Mouse (Mus musculus) kidney, adult 2 months (tissue): Measurements from ENCODE around the gene Plxnb1. TPM values are rescaled to one million over a fixed set of nuclear protein-coding genes. Genes with fewer than 3 reads are reported as not detected.
"Not testable (repeated sequence)": the region's sequence is repeated elsewhere in the genome, so short reads cannot be mapped to it uniquely, and the experiment has no call there.

Experiments used
- DNase-seq: peaks from one replicate; pipeline ENCODE4 v3.0.0; 2021
- H3K27ac ChIP-seq: fragments of 200-500 bp; 2 replicates; pipeline ENCODE4 v1.5.1; 2012; ENCODE audit warnings: low read depth, low read length, control low read depth, inconsistent platforms; ENCODE audit not compliant: insufficient read depth
- H3K27me3 ChIP-seq: fragments of 200-500 bp; replicated peaks from 2 replicates; pipeline ENCODE4 v1.6.1; 2012; ENCODE audit warnings: mild to moderate bottlenecking, moderate library complexity, low read length, inconsistent platforms; ENCODE audit not compliant: control insufficient read depth, insufficient read depth
- H3K36me3 ChIP-seq: fragments of 200-500 bp; 2 replicates; pipeline ENCODE4 v1.6.1; 2012; ENCODE audit warnings: mild to moderate bottlenecking, moderate library complexity, low read length, inconsistent platforms; ENCODE audit not compliant: control insufficient read depth, insufficient read depth
- H3K4me1 ChIP-seq: fragments of 200-500 bp; 2 replicates; pipeline ENCODE4 v1.6.1; 2011; ENCODE audit warnings: low read length; ENCODE audit not compliant: control insufficient read depth, insufficient read depth
- H3K4me3 ChIP-seq: fragments of 200-500 bp; 2 replicates; pipeline ENCODE4 v1.5.1; 2011; ENCODE audit warnings: mild to moderate bottlenecking, low read depth, low read length, control low read depth; ENCODE audit not compliant: insufficient read depth
- CTCF ChIP-seq: fragments of 200-500 bp; conservative IDR thresholded peaks from 2 replicates; pipeline ENCODE4 v1.5.1; 2011; ENCODE audit warnings: low read depth, mild to moderate bottlenecking, control low read depth, low read length, moderate library complexity, mixed read lengths; ENCODE audit not compliant: insufficient read depth, insufficient read length
- POLR2A ChIP-seq: fragments of 200-500 bp; IDR thresholded peaks from one replicate; pipeline ENCODE4 v1.6.1; 2011; ENCODE audit warnings: low read depth, low read length, control low read depth
- WGBS: fragments of 180-500 bp; shearing (Covaris S2); methylation state at CpG from one replicate; pipeline ENCODE4 v1.1.7; 2018; 5-methylcytosine and 5-hydroxymethylcytosine counted together
- polyA plus RNA-seq: library from polyadenylated mRNA; depleted of rRNA; stranded (reverse); fragments of >200 nt; gene quantifications from 2 replicates; pipeline ENCODE4 v1.2.3, GENCODE M21; 2012; rRNA removed

Plxnb1 gene
- polyA plus RNA-seq, 1 experiment, result 16.7 TPM

GRCm38 (mm10) chr9:109128211-109128610 lies 33.0 kb downstream of the Plxnb1 start:
- no peak overlapping the region for H3K27ac ChIP-seq
- no peaks in the 10 kb centered on the region for H3K27me3 ChIP-seq
- no peaks in the 10 kb centered on the region for H3K36me3 ChIP-seq
- 56% methylated on average over 3 of the region's 3 CpGs for WGBS
- peak; percentile 35 for DNase-seq
- H3K4me3 ChIP-seq, result no peak overlapping the region
- TF ChIP-seq POLR2A (no peak), CTCF (0 out of 2 replicates have a peak, but pooled peaks have one; percentile 32)
- H3K4me1 ChIP-seq, result peaks cover 2% of the 10 kb centered on the region; the same call in 1 of the 2 replicates

GRCm38 (mm10) chr9:109130076-109130475 lies 34.9 kb downstream of the Plxnb1 start:
- Histone ChIP-seq H3K4me1 (peaks cover 2% of the 10 kb centered on the region; the same call in 1 of the 2 replicates), H3K27me3 (no peaks in the 10 kb centered on the region), H3K27ac (no peak overlapping the region), H3K4me3 (no peak overlapping the region), H3K36me3 (no peaks in the 10 kb centered on the region)
- 50% methylated on average over 5 of the region's 5 CpGs for WGBS
- no peak for TF ChIP-seq POLR2A
- TF ChIP-seq CTCF, result no peak
- DNase-seq, result no peak

- not testable (repeated sequence) for DNase-seq, H3K27me3 ChIP-seq, H3K36me3 ChIP-seq, H3K4me1 ChIP-seq, H3K4me3 ChIP-seq, H3K27ac ChIP-seq
- 70% methylated on average over 4 of the region's 4 CpGs for WGBS
- peak; percentile 35 for TF ChIP-seq CTCF
These were observed 45.2 kb downstream of the Plxnb1 start for GRCm38 (mm10) chr9:109140414-109140813.

GRCm38 (mm10) chr9:109161941-109162340 lies 66.8 kb downstream of the Plxnb1 start, which contains the start of gene Fbxw21:
Fbxw21 (minus strand) TSS chr9:109162041.
- 71% methylated on average over 3 of the region's 3 CpGs for WGBS
- Histone ChIP-seq H3K27ac (no peak within 1 kb of the TSS), H3K4me1 (no peaks in the 10 kb centered on the region), H3K4me3 (no peak within 1 kb of the TSS), H3K27me3 (no peaks in the 10 kb centered on the region), H3K36me3 (no peaks in the 10 kb centered on the region)
- TF ChIP-seq CTCF (no peak), POLR2A (no peak)
- no peak for DNase-seq

- Histone ChIP-seq H3K4me3 (no peak overlapping the region), H3K4me1 (no peaks in the 10 kb centered on the region), H3K27ac (no peak overlapping the region), H3K27me3 (no peaks in the 10 kb centered on the region), H3K36me3 (no peaks in the 10 kb centered on the region)
- TF ChIP-seq POLR2A, result no peak
- TF ChIP-seq CTCF, result no peak
- no peak for DNase-seq
These were observed 72.1 kb downstream of the Plxnb1 start for GRCm38 (mm10) chr9:109167316-109167715.

Other genes starting within 250 kb of the Plxnb1 start
- gene Slc26a6, start 242.1 kb upstream of the Plxnb1 start, polyA plus RNA-seq, result 33.9 and 37.2 TPM in 2 replicates
- 0.08 TPM in 1 of 2 replicates, not detected in the other for gene Tmem89, start 180.8 kb upstream of the Plxnb1 start, polyA plus RNA-seq
- gene Uqcrc1, start 158.8 kb upstream of the Plxnb1 start, polyA plus RNA-seq, result 1,190 and 1,260 TPM in 2 replicates
- gene Col7a1, start 141.8 kb upstream of the Plxnb1 start, polyA plus RNA-seq, result 1.8 and 2.3 TPM in 2 replicates
- 0.11 and 0.18 TPM in 2 replicates for gene Ucn2, start 109.4 kb upstream of the Plxnb1 start, polyA plus RNA-seq
- 10.6 and 11.3 TPM in 2 replicates for gene Pfkfb4, start 103.6 kb upstream of the Plxnb1 start, polyA plus RNA-seq
- 467 and 688 TPM in 2 replicates for gene Shisa5, start 56.8 kb upstream of the Plxnb1 start, polyA plus RNA-seq
- gene Trex1, start 35.7 kb upstream of the Plxnb1 start, polyA plus RNA-seq, result 45.2 and 46.7 TPM in 2 replicates
- 20.2 and 20.9 TPM in 2 replicates for gene Atrip, start 21.3 kb upstream of the Plxnb1 start, polyA plus RNA-seq
- gene Ccdc51, start 12.9 kb upstream of the Plxnb1 start, polyA plus RNA-seq, result 11.4 and 11.7 TPM in 2 replicates
- gene Tma7, start 12.8 kb upstream of the Plxnb1 start, polyA plus RNA-seq, result 42.4 and 80.7 TPM in 2 replicates
- gene Fbxw21, start 66.7 kb downstream of the Plxnb1 start, polyA plus RNA-seq, result not detected in 2 replicates
- gene Fbxw13, start 100.6 kb downstream of the Plxnb1 start, polyA plus RNA-seq, result not detected in 2 replicates
- gene Fbxw20, start 139.4 kb downstream of the Plxnb1 start, polyA plus RNA-seq, result not detected in 2 replicates
- gene Fbxw14, start 192.3 kb downstream of the Plxnb1 start, polyA plus RNA-seq, result not detected in 2 replicates
- not detected in 2 replicates for gene Fbxw28, start 244.3 kb downstream of the Plxnb1 start, polyA plus RNA-seq